Mouse (Mus musculus) embryonic facial prominence, embryonic 14.5 days (tissue): ENCODE measurements around the gene Cth. TPM values are rescaled to one million over a fixed set of nuclear protein-coding genes. Genes with fewer than 3 reads are reported as not detected.

Experiments used
- ATAC-seq: fragments of 200-750 bp; cut with Nextera tagmentation; 2 replicates; pipeline ENCODE4 v1.8.0; 2017; ENCODE audit warnings: low read depth, moderate number of reproducible peaks, moderate TSS enrichment
- DNase-seq: peaks from one replicate; pipeline ENCODE4 v3.0.0-alpha.2; 2015; ENCODE audit warnings: low spot score
- H3K27ac ChIP-seq: fragments of 300-500 bp; sonication (generic); replicated peaks from 2 replicates; pipeline ENCODE4 v1.5.1; 2014; ENCODE audit warnings: low read depth, mild to moderate bottlenecking, low read length, moderate library complexity
- H3K27me3 ChIP-seq: fragments of 300-500 bp; sonication (generic); replicated peaks from 2 replicates; pipeline ENCODE4 v1.6.1; 2014; ENCODE audit warnings: low read length; ENCODE audit not compliant: control insufficient read depth, insufficient read depth
- H3K36me3 ChIP-seq: fragments of 300-500 bp; sonication (generic); 2 replicates; pipeline ENCODE4 v1.6.1; 2014; ENCODE audit warnings: low read length, mixed read lengths; ENCODE audit not compliant: control insufficient read depth, insufficient read depth
- H3K4me1 ChIP-seq: fragments of 300-500 bp; sonication (generic); 2 replicates; pipeline ENCODE4 v1.6.1; 2014; ENCODE audit warnings: antibody characterized with exemption, low read length; ENCODE audit not compliant: control insufficient read depth, insufficient read depth
- H3K4me2 ChIP-seq: fragments of 300-500 bp; sonication (generic); 2 replicates; pipeline ENCODE4 v1.6.1; 2014; ENCODE audit warnings: low read depth, mild to moderate bottlenecking, low read length, moderate library complexity, mixed read lengths
- H3K4me3 ChIP-seq: fragments of 300-500 bp; sonication (generic); 2 replicates; pipeline ENCODE4 v1.5.1; 2014; ENCODE audit warnings: low read depth, mild to moderate bottlenecking, low read length
- H3K9ac ChIP-seq: fragments of 300-500 bp; sonication (generic); 2 replicates; pipeline ENCODE4 v1.6.1; 2014; ENCODE audit warnings: low read depth, mild to moderate bottlenecking, low read length, moderate library complexity, mixed read lengths
- H3K9me3 ChIP-seq: fragments of 300-500 bp; sonication (generic); 2 replicates; pipeline ENCODE4 v1.6.1; 2016; ENCODE audit warnings: low read length; ENCODE audit not compliant: control insufficient read depth
- WGBS: fragments of 180-500 bp; shearing (Covaris S2); extraction: QIAGEN DNeasy Blood & Tissue Kit; methylation state at CpG from one replicate; pipeline ENCODE4 v1.1.7; 2014; 5-methylcytosine and 5-hydroxymethylcytosine counted together
- polyA plus RNA-seq: library from polyadenylated mRNA; unstranded; fragments of >200 nt; fragmentation: Nextera tagmentation; extraction: Ambion mirVana; gene quantifications from 2 replicates; pipeline ENCODE4 v1.2.1, GENCODE M21; 2014

Cth gene
- polyA plus RNA-seq, 1 experiment from 2014 or later: 10.4 TPM

DNA sequence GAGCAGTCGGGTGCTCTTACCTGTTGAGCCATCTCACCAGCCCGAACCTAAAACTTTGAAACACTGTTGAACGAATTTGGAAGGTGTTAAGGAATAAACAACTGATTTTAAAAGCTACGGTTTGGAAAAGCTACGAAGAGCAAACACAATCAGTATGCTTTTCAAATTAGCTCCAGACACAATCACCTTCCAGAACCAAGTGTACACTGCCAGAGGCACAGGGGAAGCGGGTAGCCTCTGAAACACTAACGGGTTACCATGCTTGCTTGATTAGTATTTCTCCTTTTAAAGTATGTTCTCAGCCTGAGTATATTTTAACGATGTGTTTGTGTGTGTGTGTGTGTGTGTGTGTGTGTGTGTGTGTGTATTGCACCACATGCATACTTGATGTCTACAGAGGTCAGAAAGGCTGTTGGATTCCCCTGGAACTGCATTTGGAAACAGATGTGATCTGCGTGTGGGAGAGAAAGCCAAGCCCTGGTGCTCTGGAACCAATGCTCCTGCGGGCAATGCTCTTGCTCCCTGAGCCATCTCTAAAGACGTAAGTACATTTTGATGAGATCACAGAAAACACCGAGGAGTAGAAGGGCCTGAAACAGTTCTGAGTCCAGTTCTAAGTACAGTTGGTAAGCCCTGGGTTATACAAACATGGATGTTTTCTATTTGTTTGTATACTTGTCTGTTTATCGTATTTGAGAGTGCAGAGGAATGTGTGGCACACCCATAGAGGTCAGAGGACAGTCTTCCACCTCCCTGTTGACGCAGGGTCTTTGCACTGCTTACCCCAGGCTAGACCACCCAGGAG, 1.0 kb upstream of the Cth start:
- 68% methylated on average over 14 of the region's 14 CpGs for WGBS
- Histone ChIP-seq H3K4me2 (no peak overlapping the region), H3K27me3 (no peaks in the 10 kb centered on the region), H3K27ac (no peak overlapping the region), H3K4me3 (no peak overlapping the region), H3K36me3 (no peaks in the 10 kb centered on the region), H3K9ac (no peak overlapping the region), H3K4me1 (no peaks in the 10 kb centered on the region; the same call in 1 of the 2 replicates), H3K9me3 (no peaks in the 10 kb centered on the region)
- no peak for ATAC-seq
- peak; percentile 5 for DNase-seq

GRCm38 (mm10) chr3:157923268-157923835, 1.5 kb downstream of the Cth start:
- Histone ChIP-seq H3K36me3 (no peaks in the 10 kb centered on the region), H3K4me2 (no peak overlapping the region), H3K9ac (no peak overlapping the region), H3K4me1 (no peaks in the 10 kb centered on the region; the same call in 1 of the 2 replicates), H3K9me3 (no peaks in the 10 kb centered on the region), H3K27ac (no peak overlapping the region), H3K27me3 (no peaks in the 10 kb centered on the region), H3K4me3 (no peak overlapping the region)
- DNase-seq (no peak), ATAC-seq (no peak)
- WGBS: 69% methylated on average over 3 of the region's 3 CpGs

- 86% methylated on average over 2 of the region's 2 CpGs for whole genome bisulfite sequencing
- H3K9ac ChIP-seq: no peak overlapping the region
These were observed 3.5 kb downstream of the Cth start for GRCm38 (mm10) chr3:157921376-157921775.

DNA sequence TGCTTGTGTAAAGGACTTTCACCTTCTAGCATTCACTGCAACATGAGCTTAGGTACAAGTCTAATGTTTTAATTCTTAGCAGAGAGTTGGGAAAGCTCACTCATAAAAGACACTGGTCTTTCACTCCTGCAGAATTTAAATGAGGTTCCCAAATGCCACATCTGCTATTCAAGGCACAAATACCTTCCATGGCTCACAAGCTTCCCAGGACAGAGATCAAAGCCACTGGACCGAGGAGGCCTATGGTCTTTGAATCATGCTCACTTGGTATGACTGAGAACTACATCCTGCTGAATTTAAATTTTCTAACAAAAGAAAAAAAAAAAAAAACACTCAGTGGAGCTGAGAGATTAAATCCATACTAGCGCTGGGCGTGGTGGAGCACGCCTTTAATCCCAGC, 8.5 kb downstream of the Cth start:
- Histone ChIP-seq H3K27ac (no peak overlapping the region), H3K27me3 (no peaks in the 10 kb centered on the region), H3K9ac (no peak overlapping the region), H3K36me3 (no peaks in the 10 kb centered on the region), H3K4me3 (no peak overlapping the region), H3K4me2 (no peak overlapping the region), H3K9me3 (no peaks in the 10 kb centered on the region), H3K4me1 (no peaks in the 10 kb centered on the region)
- 86% methylated on average over 4 of the region's 4 CpGs for WGBS
- DNase-seq: no peak
- no peak for ATAC-seq

More at GRCm38 (mm10) chr3:157921376-157921775, 3.5 kb downstream of the Cth start:
- no peaks in the 10 kb centered on the region; the same call in 1 of the 2 replicates for H3K4me1 ChIP-seq
- no peaks in the 10 kb centered on the region for H3K27me3 ChIP-seq
- no peaks in the 10 kb centered on the region for H3K9me3 ChIP-seq
- ATAC-seq: no peak
- no peak for DNase-seq
- H3K4me2 ChIP-seq: no peak overlapping the region
- H3K4me3 ChIP-seq: no peak overlapping the region
- no peak overlapping the region for H3K27ac ChIP-seq
- H3K36me3 ChIP-seq: no peaks in the 10 kb centered on the region

- 83% methylated on average over 2 of the region's 2 CpGs for WGBS
- ATAC-seq (no peak), DNase-seq (no peak)
- no peak overlapping the region for H3K4me2 ChIP-seq
- no peak overlapping the region for H3K4me3 ChIP-seq
- H3K27ac ChIP-seq: no peak overlapping the region
- H3K4me1 ChIP-seq: no peaks in the 10 kb centered on the region
- no peaks in the 10 kb centered on the region for H3K27me3 ChIP-seq
- H3K9me3 ChIP-seq: no peaks in the 10 kb centered on the region
- 0 out of 2 replicates have a peak, but pooled peaks cover 6% of the 10 kb centered on the region for H3K36me3 ChIP-seq
- H3K9ac ChIP-seq: no peak overlapping the region
These were observed 12.7 kb downstream of the Cth start for GRCm38 (mm10) chr3:157912155-157912554.

- no peak for ATAC-seq
- Histone ChIP-seq H3K4me3 (no peak overlapping the region), H3K9me3 (no peaks in the 10 kb centered on the region), H3K4me1 (no peaks in the 10 kb centered on the region), H3K27ac (no peak overlapping the region), H3K4me2 (no peak overlapping the region), H3K36me3 (peaks cover 15% of the 10 kb centered on the region), H3K27me3 (no peaks in the 10 kb centered on the region), H3K9ac (no peak overlapping the region)
- 76% methylated on average over 3 of the region's 3 CpGs for WGBS
- DNase-seq: no peak
These were observed 14.6 kb downstream of the Cth start for GRCm38 (mm10) chr3:157910262-157910661.

- no peak overlapping the region for H3K4me2 ChIP-seq
- H3K9ac ChIP-seq: no peak overlapping the region
- no peak overlapping the region for H3K27ac ChIP-seq
- 83% methylated on average over 3 of the region's 3 CpGs for WGBS
- DNase-seq (no peak), ATAC-seq (no peak)
- no peaks in the 10 kb centered on the region for H3K27me3 ChIP-seq
- H3K9me3 ChIP-seq: no peaks in the 10 kb centered on the region
- H3K4me1 ChIP-seq: no peaks in the 10 kb centered on the region
- no peak overlapping the region for H3K4me3 ChIP-seq
- H3K36me3 ChIP-seq: peaks cover 22% of the 10 kb centered on the region
These were observed 16.7 kb downstream of the Cth start for GRCm38 (mm10) chr3:157908166-157908565.

GRCm38 (mm10) chr3:157901721-157902120, 23.2 kb downstream of the Cth start:
- Histone ChIP-seq H3K36me3 (peaks cover 14% of the 10 kb centered on the region), H3K4me3 (no peak overlapping the region), H3K27me3 (no peaks in the 10 kb centered on the region), H3K9me3 (no peaks in the 10 kb centered on the region), H3K4me1 (no peaks in the 10 kb centered on the region), H3K27ac (no peak overlapping the region), H3K9ac (no peak overlapping the region), H3K4me2 (no peak overlapping the region)
- ATAC-seq: no peak
- WGBS: 92% methylated on average over 5 of the region's 5 CpGs
- DNase-seq: no peak
